Mouse (Mus musculus) liver, postnatal 0 days (tissue): ENCODE measurements around the gene B4galt4.

Source experiments
- CTCF ChIP-seq: sonication (generic); IDR thresholded peaks from 2 replicates; pipeline ENCODE4 v1.5.1; 2016; ENCODE audit warnings: antibody characterized with exemption, low read depth
- EP300 ChIP-seq: IDR thresholded peaks from 2 replicates; pipeline ENCODE4 v1.6.1; 2016; ENCODE audit warnings: antibody characterized with exemption, low read depth, mild to moderate bottlenecking

DNA sequence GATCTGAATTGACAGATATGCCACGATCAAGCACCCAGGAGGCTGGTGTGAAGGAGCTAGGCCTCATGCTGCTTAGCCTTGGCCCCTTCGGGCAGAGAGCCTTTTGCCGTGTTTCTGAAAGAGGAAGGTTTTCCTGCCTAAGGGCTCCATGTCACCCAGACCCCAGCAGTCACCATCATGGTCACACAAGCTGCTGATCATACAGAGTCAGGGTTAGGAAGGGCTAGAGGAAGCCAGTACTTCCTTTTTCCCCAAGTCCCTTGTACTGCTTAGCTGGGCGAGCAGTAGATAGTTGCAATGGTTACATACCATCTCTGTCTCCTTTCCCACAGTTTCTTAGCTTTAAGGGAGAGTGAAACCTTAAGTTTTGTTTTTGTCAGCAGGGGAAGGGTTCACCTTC is 21.4 kb downstream of the B4galt4 start:
- no peak for TF ChIP-seq CTCF
- TF ChIP-seq EP300, result no peak
